28 mouse cellular contexts compared by ENCODE assay signal in genomic region chrX:52374209-52374608, GRCm38 (mm10).
DNase-seq lines count a peak whose midpoint lies in the region; ATAC-seq and TF ChIP-seq lines count a peak whose summit lies in the region.
"Had no signal": no experiment of that assay in that cellular context is flagged by ENCODE, and none has a peak within 500 bp of the region (broad histone marks: within the 10 kb centered on the region; RNA-seq: fewer than 3 reads in every experiment).

No protein-coding gene starts in this region.

- no peak overlapping the region for H3K27ac ChIP-seq in intestine, embryonic 16.5 days (ENCODE audit: low read length)
- H3K27ac ChIP-seq in stomach, postnatal 0 days (replicated peaks), result peak overlapping the region; percentile 31; the same call in 1 of the 2 replicates
- H3K27ac ChIP-seq in midbrain, embryonic 16.5 days (ENCODE audit: low read length), result no peak overlapping the region
- H3K27ac ChIP-seq: embryonic facial prominence, embryonic 13.5 days; forebrain, embryonic 15.5 days; hindbrain, embryonic 10.5 days; hindbrain, postnatal 0 days; neural tube, embryonic 12.5 days had no signal

- H3K27me3 ChIP-seq in intestine, embryonic 16.5 days (replicated peaks; ENCODE audit: control insufficient read depth, insufficient read depth, low read length), result no peaks in the 10 kb centered on the region; the same call in 1 of the 2 replicates
- no peaks in the 10 kb centered on the region for H3K27me3 ChIP-seq in stomach, postnatal 0 days (ENCODE audit: control insufficient read depth, insufficient read depth, low read length)
- no peaks in the 10 kb centered on the region; the same call in 1 of the 2 replicates for H3K27me3 ChIP-seq in midbrain, embryonic 16.5 days (ENCODE audit: control insufficient read depth, insufficient read depth, low read depth, low read length)
- H3K27me3 ChIP-seq: CH12.LX; forebrain, embryonic 15.5 days; heart, embryonic 12.5 days; neural tube, embryonic 12.5 days had no signal

- no peak overlapping the region for H3K9ac ChIP-seq in intestine, embryonic 16.5 days (ENCODE audit: low read depth, low read length)
- no peak overlapping the region for H3K9ac ChIP-seq in stomach, postnatal 0 days (ENCODE audit: low read length)
- H3K9ac ChIP-seq in midbrain, embryonic 16.5 days (ENCODE audit: low read depth, low read length), result no peak overlapping the region
- H3K9ac ChIP-seq: embryonic facial prominence, embryonic 13.5 days; forebrain, embryonic 15.5 days; heart, embryonic 12.5 days; neural tube, embryonic 12.5 days had no signal

- no peak overlapping the region for H3K4me2 ChIP-seq in intestine, embryonic 16.5 days (ENCODE audit: low read depth, low read length)
- H3K4me2 ChIP-seq in stomach, postnatal 0 days (replicated peaks; ENCODE audit: low read depth), result no peak overlapping the region
- no peak overlapping the region for H3K4me2 ChIP-seq in midbrain, embryonic 16.5 days (ENCODE audit: low read length)
- H3K4me2 ChIP-seq: embryonic facial prominence, embryonic 13.5 days; forebrain, embryonic 15.5 days; heart, embryonic 12.5 days; neural tube, embryonic 12.5 days had no signal

- no peak overlapping the region for H3K4me3 ChIP-seq in intestine, embryonic 16.5 days (ENCODE audit: low read length)
- H3K4me3 ChIP-seq in stomach, postnatal 0 days (ENCODE audit: low read depth, low read length), result no peak overlapping the region
- no peak overlapping the region for H3K4me3 ChIP-seq in midbrain, embryonic 16.5 days (ENCODE audit: low read depth, low read length)
- H3K4me3 ChIP-seq: embryonic facial prominence, embryonic 13.5 days; erythroblast, embryonic 14.5 days; forebrain, embryonic 15.5 days; heart, embryonic 12.5 days; hindbrain, embryonic 10.5 days; neural tube, embryonic 12.5 days had no signal

- ATAC-seq in intestine, embryonic 16.5 days, result peak; percentile 74
- ATAC-seq in stomach, postnatal 0 days (ENCODE audit: low FRiP score, low TSS enrichment), result peak; percentile 90
- ATAC-seq in midbrain, embryonic 16.5 days, result no peak
- ATAC-seq: activated CD4-positive, CD25-positive, alpha-beta regulatory T cell, adult 4 months; forebrain, embryonic 15.5 days; hindbrain, postnatal 0 days had no signal

- WGBS in intestine, embryonic 16.5 days, result 71% methylated on average over 14 of the region's 14 CpGs
- whole genome bisulfite sequencing in stomach, postnatal 0 days, result 70% methylated on average over 14 of the region's 14 CpGs
- 85% methylated on average over 14 of the region's 14 CpGs for WGBS in midbrain, embryonic 16.5 days

- no peaks in the 10 kb centered on the region for H3K36me3 ChIP-seq in intestine, embryonic 16.5 days (ENCODE audit: control insufficient read depth, insufficient read depth, low read length)
- no peaks in the 10 kb centered on the region for H3K36me3 ChIP-seq in stomach, postnatal 0 days (ENCODE audit: control insufficient read depth, insufficient read depth, low read length)
- no peaks in the 10 kb centered on the region for H3K36me3 ChIP-seq in midbrain, embryonic 16.5 days (ENCODE audit: control insufficient read depth, insufficient read depth, low read length)
- H3K36me3 ChIP-seq: embryonic facial prominence, embryonic 13.5 days; forebrain, embryonic 15.5 days; heart, embryonic 12.5 days; hindbrain, embryonic 10.5 days; neural tube, embryonic 12.5 days had no signal

- peak; percentile 9 to 31 for DNase-seq in lung, adult 18-20 months
- no peak for DNase-seq in lung, postnatal 10 days
- peak; percentile 16 for DNase-seq in lung, postnatal 36 days
- DNase-seq in stomach, postnatal 0 days (ENCODE audit: low spot score), result peak; percentile 64
- no peak for DNase-seq in cerebellum, adult 11 months
- DNase-seq: adrenal gland, adult 8-10 months; B cell, adult 2 months; cerebellum, adult 2 months; cerebellum, postnatal 25 days; gastrocnemius, postnatal 14 days; heart, adult 18-20 months; heart, postnatal 10 days; kidney, adult 18-20 months; kidney, postnatal 10 days; left cerebral cortex, postnatal 4 days; midbrain, embryonic 14.5 days; retina, postnatal 1 day had no signal

- no peak for TF ChIP-seq CTCF in stomach, postnatal 0 days (IDR thresholded peaks at IDR 0.05; ENCODE audit: low read depth)

- H3K9me3 ChIP-seq in intestine, embryonic 16.5 days (ENCODE audit: control insufficient read depth, low read length), result no peaks in the 10 kb centered on the region
- H3K9me3 ChIP-seq in stomach, postnatal 0 days (ENCODE audit: control insufficient read depth, low read length), result no peaks in the 10 kb centered on the region
- H3K9me3 ChIP-seq in midbrain, embryonic 16.5 days (replicated peaks; ENCODE audit: control insufficient read depth, low read length, poor library complexity, severe bottlenecking), result no peaks in the 10 kb centered on the region
- H3K9me3 ChIP-seq: embryonic facial prominence, embryonic 13.5 days; forebrain, embryonic 15.5 days; heart, embryonic 12.5 days; hindbrain, embryonic 10.5 days; neural tube, embryonic 12.5 days had no signal

- TF ChIP-seq EP300 in stomach, postnatal 0 days (optimal IDR thresholded peaks at IDR 0.05), result no peak

- no peaks in the 10 kb centered on the region for H3K4me1 ChIP-seq in intestine, embryonic 16.5 days (ENCODE audit: control insufficient read depth, insufficient read depth, low read length)
- H3K4me1 ChIP-seq in stomach, postnatal 0 days (replicated peaks; ENCODE audit: control insufficient read depth, insufficient read depth), result no peaks in the 10 kb centered on the region
- H3K4me1 ChIP-seq in midbrain, embryonic 16.5 days (ENCODE audit: control insufficient read depth, insufficient read depth, low read length), result peaks cover 2% of the 10 kb centered on the region; the same call in 1 of the 2 replicates
- H3K4me1 ChIP-seq: neural tube, embryonic 12.5 days had no signal

Comparison
In these comparisons a context has a peak if more than half of its experiments do, and no peak if none do; other contexts are left out.
1. DNase-seq: peak in lung, adult 18-20 months (2 of 2), lung, postnatal 36 days (single experiment) and stomach, postnatal 0 days (single experiment); none in lung, postnatal 10 days (single experiment) and cerebellum, adult 11 months (single experiment).